Mouse (Mus musculus) layer of hippocampus, adult 9-10 months (tissue): ENCODE data around the gene Pigyl.
A peak's percentile ranks its signal among the peaks of the same experiment; 100 is the strongest.

Experiments
- DNase-seq: peaks from one replicate; pipeline ENCODE4 v3.0.0; 2022; ENCODE audit warnings: low spot score

The Pigyl gene

DNA sequence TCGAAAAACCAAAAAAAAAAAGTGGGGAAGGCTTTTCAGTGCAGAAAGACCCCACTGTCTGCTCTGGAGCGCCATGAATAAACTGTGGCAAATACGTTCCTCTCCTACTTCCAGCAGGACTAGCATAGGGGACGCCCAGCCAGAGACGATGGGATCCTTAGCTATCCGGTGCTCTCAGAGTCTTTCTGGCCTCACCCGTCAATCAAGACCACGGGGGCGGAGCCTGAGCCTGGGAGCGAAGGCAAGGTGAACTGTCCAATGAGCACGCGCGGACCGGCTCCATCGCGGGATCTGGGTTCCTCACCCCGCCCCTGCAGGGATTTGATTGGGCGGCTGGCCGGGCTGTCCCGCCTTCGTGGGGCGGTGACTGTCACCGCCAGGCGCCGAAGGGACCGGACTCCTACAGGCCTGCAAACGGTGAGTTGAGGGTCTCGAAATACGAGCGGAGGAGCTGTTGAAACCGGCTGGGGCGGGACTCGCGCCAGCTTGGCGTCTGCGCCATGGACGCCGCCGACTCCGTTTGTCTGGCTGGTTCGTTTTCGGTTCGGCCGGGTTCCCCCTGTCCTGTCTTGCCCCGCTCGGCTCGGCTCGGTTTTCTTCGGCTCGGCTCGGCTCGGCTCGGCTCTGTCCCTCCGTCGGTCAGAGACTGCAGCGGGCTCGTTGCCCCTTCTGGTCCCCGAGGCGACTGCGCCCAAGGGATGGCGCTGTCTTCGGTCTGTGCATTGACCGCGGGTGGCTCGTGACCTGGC is at the start of gene Pigyl:
Pigyl (plus strand) TSS at position 350 of the 749 bp plus-strand sequence.
- peak; percentile 93 for DNase-seq

DNA sequence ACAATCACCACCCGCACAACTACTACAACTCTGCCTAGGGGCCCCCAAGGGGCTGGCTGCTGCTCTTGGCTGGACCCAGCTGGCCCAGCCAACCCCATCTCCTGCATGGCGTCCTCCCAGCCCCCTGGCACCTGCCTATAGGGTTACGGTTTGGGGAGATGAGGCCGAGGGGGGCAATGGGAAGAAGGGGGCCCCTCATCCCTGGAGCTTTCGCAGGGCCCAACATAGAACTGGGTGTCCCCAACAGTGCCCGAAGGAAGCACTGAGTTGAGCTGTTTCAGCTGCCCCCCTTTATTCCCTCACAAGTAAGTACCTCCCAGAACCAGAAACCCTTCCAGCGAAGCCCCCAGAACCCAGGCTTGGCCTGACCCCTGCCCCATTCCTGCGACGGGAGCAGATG is 48.5 kb upstream of the Pigyl start:
- no peak for DNase-seq

- DNase-seq, result no peak
These were observed 41.0 kb upstream of the Pigyl start for GRCm38 (mm10) chr9:22115635-22116034.

- no peak for DNase-seq
These were observed 40.6 kb upstream of the Pigyl start for GRCm38 (mm10) chr9:22116086-22116485.

DNA sequence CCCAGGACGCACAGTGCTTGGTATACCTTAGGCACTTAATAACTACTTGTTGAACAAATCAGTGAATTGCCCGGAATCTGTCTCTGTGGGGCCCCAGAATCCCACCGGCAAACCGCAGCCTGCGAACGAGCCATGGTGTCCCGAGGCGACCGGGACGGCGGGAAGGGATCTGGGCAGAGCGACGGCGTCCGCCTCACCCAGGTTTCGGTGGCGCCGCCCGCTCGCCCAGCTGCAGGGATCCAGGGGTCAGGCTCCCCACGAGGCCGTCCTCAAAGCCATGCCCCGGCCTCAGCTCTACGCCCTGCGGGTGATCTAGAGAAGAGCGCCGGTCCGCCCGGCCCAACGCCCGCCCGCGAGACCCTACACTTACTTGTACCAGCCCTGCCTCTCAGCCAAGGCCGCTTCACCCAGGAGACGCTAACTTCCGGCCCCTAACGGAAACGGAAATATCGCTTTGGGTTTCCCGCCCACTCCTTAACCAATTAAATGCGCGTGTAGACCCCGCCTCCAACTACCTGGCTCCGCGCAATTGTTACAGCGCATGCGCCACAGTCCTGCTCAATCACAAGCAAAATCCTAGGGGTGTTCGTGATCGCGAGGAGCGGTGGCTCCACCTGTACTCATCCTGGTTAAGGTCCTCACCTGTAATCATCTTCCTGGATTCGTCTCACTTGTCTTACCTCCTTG is 39.8 kb upstream of the Pigyl start, which contains the start of gene Elof1:
Elof1 (minus strand) TSS at position 433 of the 687 bp plus-strand sequence.
- DNase-seq, result peak; percentile 90

- no peak for DNase-seq
These were observed 38.7 kb upstream of the Pigyl start for GRCm38 (mm10) chr9:22117754-22118456.

- no peak for DNase-seq
These were observed 37.1 kb upstream of the Pigyl start for GRCm38 (mm10) chr9:22119543-22119942.

GRCm38 (mm10) chr9:22121545-22121944 is 35.1 kb upstream of the Pigyl start:
- DNase-seq, result no peak

GRCm38 (mm10) chr9:22122005-22122404 is 34.6 kb upstream of the Pigyl start:
- no peak for DNase-seq

- no peak for DNase-seq
These were observed 33.5 kb upstream of the Pigyl start for GRCm38 (mm10) chr9:22123069-22123609.

DNA sequence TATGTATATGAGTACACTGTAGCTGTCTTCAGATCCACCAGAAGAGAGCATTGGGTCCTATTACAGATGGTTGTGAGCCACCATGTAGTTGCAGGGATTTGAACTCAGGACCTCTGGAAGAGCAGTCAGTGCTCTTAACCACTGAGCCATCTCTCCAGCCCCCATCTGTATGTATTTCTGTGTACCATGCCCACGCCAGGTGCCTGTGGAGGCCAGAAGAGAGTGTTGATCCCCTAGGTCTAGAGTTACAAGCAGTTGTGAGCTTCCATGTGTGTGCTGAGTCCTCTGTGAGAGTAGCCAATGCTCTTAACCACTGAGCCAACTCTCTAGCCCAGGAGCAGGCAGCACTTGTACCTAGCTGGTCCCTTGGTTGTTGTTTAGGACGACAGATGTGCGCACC is 32.5 kb upstream of the Pigyl start:
- DNase-seq, result no peak

GRCm38 (mm10) chr9:22125246-22126027 is 31.2 kb upstream of the Pigyl start:
- DNase-seq, result no peak

- DNase-seq, result no peak
These were observed 25.2 kb upstream of the Pigyl start for GRCm38 (mm10) chr9:22131226-22131981.

DNA sequence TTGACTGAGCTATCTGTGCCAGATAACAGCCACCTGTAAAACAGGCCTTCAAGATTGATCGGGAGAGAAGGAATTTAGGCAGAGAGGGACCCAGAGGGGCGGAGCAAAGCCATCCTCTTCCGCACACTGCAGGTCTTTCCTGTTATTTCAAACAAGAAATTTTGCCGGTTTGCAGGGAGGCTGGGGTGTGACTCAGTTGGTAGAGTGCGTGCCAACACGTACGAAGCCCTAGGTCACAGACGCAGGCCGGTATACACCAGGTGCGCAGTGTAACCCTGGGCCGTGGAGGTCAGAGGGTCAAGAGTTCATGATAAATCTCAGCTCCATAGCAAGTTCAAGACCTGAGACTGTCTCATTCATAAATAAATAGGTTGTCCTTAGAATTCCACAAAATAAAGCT is 24.4 kb upstream of the Pigyl start:
- DNase-seq, result no peak

DNA sequence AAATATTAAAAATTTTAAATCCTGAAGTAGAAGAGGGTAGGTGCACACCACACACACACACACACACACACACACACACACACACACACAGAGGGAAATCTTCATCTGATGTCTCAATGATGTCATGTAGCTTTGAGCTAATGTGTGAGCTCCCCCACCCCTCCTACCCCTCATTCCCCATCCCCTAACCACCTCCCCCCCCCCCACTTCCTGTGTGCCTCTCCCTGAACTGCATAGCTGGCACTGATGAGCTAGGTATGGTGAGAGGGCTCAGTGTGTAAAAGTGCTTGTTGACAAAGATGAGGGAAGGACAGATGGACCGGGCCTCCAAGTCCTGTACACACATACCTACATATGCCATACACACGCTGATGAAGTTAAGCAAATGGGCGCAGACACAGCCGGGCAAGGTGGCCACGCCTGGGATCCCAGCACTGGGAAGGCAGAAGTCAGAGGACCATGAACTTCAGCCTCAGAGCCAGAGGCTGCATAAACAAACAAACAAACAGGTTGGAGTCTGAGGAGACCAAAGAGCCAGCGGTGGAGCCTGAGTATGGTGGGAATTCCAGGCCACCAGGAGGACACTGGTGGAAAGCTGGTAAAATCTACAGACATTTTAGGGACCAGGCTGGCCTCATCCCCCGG is 22.3 kb upstream of the Pigyl start:
- no peak for DNase-seq

- DNase-seq, result no peak
These were observed 21.5 kb upstream of the Pigyl start for GRCm38 (mm10) chr9:22134988-22135643.

DNA sequence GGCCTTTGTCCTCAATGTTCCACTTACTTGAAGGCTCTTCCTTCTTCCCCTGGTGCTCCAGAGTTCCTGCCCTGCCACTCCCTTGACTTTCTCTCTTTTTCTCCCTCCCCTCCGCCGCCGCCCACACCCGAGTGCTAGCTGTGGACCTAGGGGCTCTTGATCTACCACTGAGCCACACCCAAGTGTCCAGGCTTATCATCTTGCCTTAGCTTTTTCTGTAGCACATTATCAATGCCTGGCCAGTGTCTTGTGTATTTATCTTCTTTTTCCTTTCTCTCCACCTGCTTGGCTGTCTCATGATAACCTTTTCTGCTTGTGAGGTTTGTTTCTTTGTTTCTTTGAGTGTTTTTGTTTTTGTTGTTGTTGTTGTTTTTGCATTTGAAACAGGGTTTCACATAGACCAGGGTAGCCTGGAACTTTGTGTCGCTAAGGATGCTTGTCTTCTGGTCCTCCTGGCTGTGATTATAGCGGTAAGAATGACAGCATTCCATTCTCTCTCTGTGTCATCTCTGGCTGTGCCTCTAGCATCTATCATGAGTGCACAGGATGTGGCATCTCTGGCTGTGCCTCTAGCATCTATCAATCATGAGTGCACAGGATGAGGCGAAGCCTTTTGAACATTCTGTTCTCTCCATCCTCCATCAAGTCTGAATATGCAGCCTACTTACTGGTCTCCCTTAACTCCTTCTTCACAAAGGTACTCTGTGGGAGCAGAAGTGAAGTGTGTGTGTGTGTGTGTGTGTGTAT is 20.8 kb upstream of the Pigyl start, which contains the start of gene Acp5:
Acp5 (minus strand) TSS at position 68 of the 747 bp plus-strand sequence.
- DNase-seq, result no peak

DNA sequence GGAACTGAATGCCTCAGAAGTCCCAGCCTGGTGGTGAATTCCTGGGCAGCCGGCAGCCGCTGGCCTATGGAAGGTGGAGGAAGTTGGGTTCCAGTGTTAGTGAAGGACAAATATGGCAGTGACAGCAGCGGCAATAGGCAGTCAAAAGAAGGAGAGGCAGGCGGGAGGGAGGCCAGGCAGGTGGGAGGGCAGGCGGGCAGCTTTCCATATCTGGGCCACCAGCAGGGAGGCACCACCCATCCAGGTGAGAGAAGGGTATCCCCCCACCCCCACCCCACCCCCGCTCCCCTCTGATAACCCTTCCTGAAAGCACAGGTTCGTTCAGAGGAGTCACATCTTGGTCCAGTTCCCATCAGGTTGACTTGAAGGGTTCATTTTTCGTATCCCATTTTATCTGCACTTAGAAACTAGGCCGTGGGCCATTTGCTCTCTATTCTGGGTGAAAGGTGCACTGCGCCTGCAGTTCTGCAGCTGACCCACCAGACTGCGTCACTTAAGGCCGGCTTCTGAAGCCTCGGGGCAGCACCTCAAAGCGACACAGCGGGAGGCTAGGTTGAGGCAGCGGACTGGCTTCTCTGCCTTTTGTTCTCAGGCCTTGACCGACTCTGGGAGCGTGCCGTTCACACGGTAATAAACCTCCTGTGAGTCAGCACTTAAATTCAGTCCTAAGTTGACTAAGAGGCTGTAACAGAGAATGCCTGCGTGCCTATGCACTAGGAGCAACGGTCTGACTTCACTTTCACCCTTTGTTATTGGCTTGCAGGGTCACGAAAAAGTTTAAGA is 19.7 kb upstream of the Pigyl start:
- no peak for DNase-seq
